16 mouse cellular contexts compared by ENCODE assay signal in the genomic region with DNA sequence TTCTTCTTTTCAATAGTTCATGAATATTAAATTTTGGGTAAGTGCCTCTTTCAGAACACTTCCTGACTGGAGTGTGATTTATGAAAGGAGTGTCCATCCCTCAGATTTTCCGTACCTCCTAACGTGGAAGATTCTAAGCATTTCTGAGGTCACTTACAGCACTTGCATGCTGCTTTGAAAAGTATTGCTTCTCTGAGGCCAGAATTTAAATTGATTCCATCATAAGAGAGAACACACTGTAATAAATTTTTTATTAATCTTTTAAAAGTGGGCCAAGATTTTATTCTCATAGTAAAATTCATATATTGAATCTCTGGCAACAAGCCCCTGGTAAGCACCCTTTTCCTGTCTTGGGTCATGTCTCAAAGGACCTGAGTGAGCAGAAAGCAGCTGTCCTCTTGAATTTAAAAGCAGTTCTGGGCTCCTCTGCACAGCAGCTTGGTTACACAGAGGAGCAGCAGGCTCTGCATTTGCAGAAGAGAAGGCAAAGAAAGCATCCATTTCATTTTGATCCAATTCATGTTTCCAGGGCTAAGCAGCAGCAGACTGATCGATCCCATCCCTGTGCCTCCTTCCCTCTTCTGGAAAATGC. TPM values are rescaled to one million over a fixed set of nuclear protein-coding genes. Genes with fewer than 3 reads are reported as not detected.
A peak's percentile ranks its signal among the peaks of the same experiment; 100 is the strongest.
DNase-seq lines count a peak whose midpoint lies in the region; ATAC-seq lines count a peak whose summit lies in the region.
"Had no signal": no experiment of that assay in that cellular context is flagged by ENCODE, and none has a peak within 500 bp of the region (broad histone marks: within the 10 kb centered on the region; RNA-seq: fewer than 3 reads in every experiment).

No protein-coding gene starts in this region.

- H3K27me3 ChIP-seq in embryonic facial prominence, embryonic 14.5 days (replicated peaks; ENCODE audit: control insufficient read depth, insufficient read depth, low read length) = no peaks in the 10 kb centered on the region
- no peaks in the 10 kb centered on the region for H3K27me3 ChIP-seq in embryonic facial prominence, embryonic 10.5 days (replicated peaks; ENCODE audit: low read depth, poor library complexity, severe bottlenecking)
- H3K27me3 ChIP-seq in hindbrain, embryonic 15.5 days = no peaks in the 10 kb centered on the region
- H3K27me3 ChIP-seq in hindbrain, embryonic 13.5 days = no peaks in the 10 kb centered on the region
- H3K27me3 ChIP-seq in limb, embryonic 12.5 days = no peaks in the 10 kb centered on the region
- no peaks in the 10 kb centered on the region for H3K27me3 ChIP-seq in limb, embryonic 10.5 days (ENCODE audit: low read depth, poor library complexity, severe bottlenecking)
- no peaks in the 10 kb centered on the region for H3K27me3 ChIP-seq in limb, embryonic 13.5 days
- H3K27me3 ChIP-seq: neural tube, embryonic 13.5 days had no signal

- peak; percentile 56 for DNase-seq in embryonic facial prominence, embryonic 14.5 days (ENCODE audit: low spot score)
- no peak for DNase-seq in embryonic facial prominence, embryonic 10.5 days (ENCODE audit: low spot score)
- no peak for DNase-seq in limb, embryonic 10.5 days (ENCODE audit: low spot score)
- DNase-seq in left cerebral cortex, postnatal 4 days = no peak
- DNase-seq: adrenal gland, adult 8-10 months; cerebellum, adult 9-10 months; lung, embryonic 14.5 days had no signal

- no peak for ATAC-seq in embryonic facial prominence, embryonic 14.5 days (ENCODE audit: low read depth)
- no peak for ATAC-seq in hindbrain, embryonic 15.5 days (ENCODE audit: low FRiP score, low read depth)
- no peak for ATAC-seq in hindbrain, embryonic 13.5 days (ENCODE audit: low FRiP score)
- ATAC-seq in limb, embryonic 12.5 days (ENCODE audit: insufficient number of reproducible peaks, insufficient read depth, low FRiP score, low TSS enrichment, low read depth) = no peak
- ATAC-seq in limb, embryonic 13.5 days (ENCODE audit: low FRiP score, low read depth) = peak; percentile 87
- ATAC-seq: forebrain, embryonic 14.5 days; midbrain, embryonic 16.5 days had no signal

- no peak overlapping the region for H3K4me2 ChIP-seq in embryonic facial prominence, embryonic 14.5 days (ENCODE audit: low read depth, low read length)
- H3K4me2 ChIP-seq in hindbrain, embryonic 15.5 days = no peak overlapping the region
- no peak overlapping the region for H3K4me2 ChIP-seq in hindbrain, embryonic 13.5 days
- H3K4me2 ChIP-seq in limb, embryonic 12.5 days = no peak overlapping the region
- 0 out of 2 replicates have a peak overlapping the region, but pooled peaks have one; percentile 7 for H3K4me2 ChIP-seq in limb, embryonic 13.5 days (replicated peaks)
- H3K4me2 ChIP-seq: liver, embryonic 11.5 days; lung, embryonic 14.5 days; neural tube, embryonic 13.5 days had no signal

- H3K9me3 ChIP-seq in embryonic facial prominence, embryonic 14.5 days (ENCODE audit: control insufficient read depth, low read length) = no peaks in the 10 kb centered on the region
- H3K9me3 ChIP-seq in embryonic facial prominence, embryonic 10.5 days = no peaks in the 10 kb centered on the region
- H3K9me3 ChIP-seq in hindbrain, embryonic 15.5 days = no peaks in the 10 kb centered on the region
- H3K9me3 ChIP-seq in hindbrain, embryonic 13.5 days = no peaks in the 10 kb centered on the region
- no peaks in the 10 kb centered on the region for H3K9me3 ChIP-seq in limb, embryonic 12.5 days
- no peaks in the 10 kb centered on the region for H3K9me3 ChIP-seq in limb, embryonic 10.5 days (replicated peaks)
- H3K9me3 ChIP-seq in limb, embryonic 13.5 days = no peaks in the 10 kb centered on the region
- H3K9me3 ChIP-seq: neural tube, embryonic 13.5 days had no signal

- H3K9ac ChIP-seq in embryonic facial prominence, embryonic 14.5 days (ENCODE audit: low read depth, low read length) = no peak overlapping the region
- H3K9ac ChIP-seq in hindbrain, embryonic 15.5 days = no peak overlapping the region
- H3K9ac ChIP-seq in hindbrain, embryonic 13.5 days = no peak overlapping the region
- H3K9ac ChIP-seq in limb, embryonic 12.5 days (replicated peaks) = no peak overlapping the region
- no peak overlapping the region for H3K9ac ChIP-seq in limb, embryonic 13.5 days
- H3K9ac ChIP-seq: lung, embryonic 14.5 days; neural tube, embryonic 13.5 days had no signal

- no peak overlapping the region for H3K27ac ChIP-seq in embryonic facial prominence, embryonic 14.5 days (replicated peaks; ENCODE audit: low read depth, low read length)
- no peak overlapping the region for H3K27ac ChIP-seq in embryonic facial prominence, embryonic 10.5 days (replicated peaks)
- H3K27ac ChIP-seq in hindbrain, embryonic 15.5 days (replicated peaks) = 0 out of 2 replicates have a peak overlapping the region, but pooled peaks have one; percentile 1
- no peak overlapping the region for H3K27ac ChIP-seq in hindbrain, embryonic 13.5 days
- H3K27ac ChIP-seq in limb, embryonic 12.5 days = peak overlapping the region; percentile 54; the same call in 1 of the 2 replicates
- H3K27ac ChIP-seq in limb, embryonic 10.5 days = no peak overlapping the region
- 0 out of 2 replicates have a peak overlapping the region, but pooled peaks have one; percentile 16 for H3K27ac ChIP-seq in limb, embryonic 13.5 days
- H3K27ac ChIP-seq: macrophage; neural tube, embryonic 13.5 days had no signal

- no peak overlapping the region for H3K4me3 ChIP-seq in embryonic facial prominence, embryonic 14.5 days (ENCODE audit: low read depth, low read length)
- no peak overlapping the region for H3K4me3 ChIP-seq in embryonic facial prominence, embryonic 10.5 days
- H3K4me3 ChIP-seq in hindbrain, embryonic 15.5 days = no peak overlapping the region
- no peak overlapping the region for H3K4me3 ChIP-seq in hindbrain, embryonic 13.5 days
- no peak overlapping the region for H3K4me3 ChIP-seq in limb, embryonic 12.5 days (replicated peaks)
- no peak overlapping the region for H3K4me3 ChIP-seq in limb, embryonic 10.5 days
- H3K4me3 ChIP-seq in limb, embryonic 13.5 days = no peak overlapping the region
- H3K4me3 ChIP-seq: neural tube, embryonic 13.5 days had no signal

- intact Hi-C loops in left cerebral cortex, postnatal 4 days (cut with DNase I) = no loop called here

- WGBS in embryonic facial prominence, embryonic 14.5 days = 58% methylated on average over 3 of the region's 3 CpGs
- WGBS in embryonic facial prominence, embryonic 10.5 days = 83% methylated on average over 3 of the region's 3 CpGs
- WGBS in hindbrain, embryonic 15.5 days = 78% methylated on average over 3 of the region's 3 CpGs
- WGBS in hindbrain, embryonic 13.5 days = 71% methylated on average over 3 of the region's 3 CpGs
- 61% methylated on average over 3 of the region's 3 CpGs for WGBS in limb, embryonic 12.5 days
- 90% methylated on average over 3 of the region's 3 CpGs for WGBS in limb, embryonic 10.5 days
- 31% methylated on average over 3 of the region's 3 CpGs for WGBS in limb, embryonic 13.5 days

- H3K4me1 ChIP-seq in embryonic facial prominence, embryonic 14.5 days (ENCODE audit: control insufficient read depth, insufficient read depth, low read length) = no peaks in the 10 kb centered on the region
- no peaks in the 10 kb centered on the region for H3K4me1 ChIP-seq in embryonic facial prominence, embryonic 10.5 days
- H3K4me1 ChIP-seq in hindbrain, embryonic 15.5 days (replicated peaks) = no peaks in the 10 kb centered on the region
- H3K4me1 ChIP-seq in hindbrain, embryonic 13.5 days (replicated peaks) = no peaks in the 10 kb centered on the region
- H3K4me1 ChIP-seq in limb, embryonic 12.5 days (replicated peaks) = peaks cover 12% of the 10 kb centered on the region; the same call in 1 of the 2 replicates
- no peaks in the 10 kb centered on the region for H3K4me1 ChIP-seq in limb, embryonic 10.5 days
- peaks cover 9% of the 10 kb centered on the region; the same call in 1 of the 2 replicates for H3K4me1 ChIP-seq in limb, embryonic 13.5 days
- H3K4me1 ChIP-seq: neural tube, embryonic 13.5 days had no signal

- H3K36me3 ChIP-seq in embryonic facial prominence, embryonic 14.5 days (ENCODE audit: control insufficient read depth, insufficient read depth, low read length) = no peaks in the 10 kb centered on the region
- no peaks in the 10 kb centered on the region for H3K36me3 ChIP-seq in embryonic facial prominence, embryonic 10.5 days (replicated peaks)
- no peaks in the 10 kb centered on the region for H3K36me3 ChIP-seq in hindbrain, embryonic 15.5 days
- no peaks in the 10 kb centered on the region for H3K36me3 ChIP-seq in hindbrain, embryonic 13.5 days
- H3K36me3 ChIP-seq in limb, embryonic 12.5 days = no peaks in the 10 kb centered on the region
- no peaks in the 10 kb centered on the region for H3K36me3 ChIP-seq in limb, embryonic 10.5 days
- no peaks in the 10 kb centered on the region for H3K36me3 ChIP-seq in limb, embryonic 13.5 days
- H3K36me3 ChIP-seq: neural tube, embryonic 13.5 days had no signal

RNA-seq across cellular contexts. Expression of gene Ghr, which starts 46.9 kb away (rescaled TPM):
- 59.1 and 64.8 TPM in 2 replicates for polyA plus RNA-seq in embryonic facial prominence, embryonic 14.5 days (2014; fragmentation: Nextera tagmentation; extraction: Ambion mirVana)
- polyA plus RNA-seq in embryonic facial prominence, embryonic 10.5 days (2016; fragmentation: Nextera tagmentation; extraction: Ambion mirVana) = 11.3 and 12.7 TPM in 2 replicates
- polyA plus RNA-seq in hindbrain, embryonic 15.5 days (2015; fragmentation: Nextera tagmentation; extraction: Ambion mirVana) = 9.1 and 9.7 TPM in 2 replicates
- 11.0 and 11.6 TPM in 2 replicates for polyA plus RNA-seq in hindbrain, embryonic 13.5 days (2015; fragmentation: Nextera tagmentation; extraction: Ambion mirVana)
- 35.8 and 44.8 TPM in 2 replicates for polyA plus RNA-seq in limb, embryonic 12.5 days (2016; fragmentation: Nextera tagmentation; extraction: Ambion mirVana)
- 12.9 and 18.1 TPM in 2 replicates for polyA plus RNA-seq in limb, embryonic 10.5 days (2016; fragmentation: Nextera tagmentation; extraction: Ambion mirVana)
- 65.3 and 68.5 TPM in 2 replicates for polyA plus RNA-seq in limb, embryonic 13.5 days (2015; fragmentation: Nextera tagmentation; extraction: Ambion mirVana)
- 10 to 100 TPM; 10.3 to 10.4 TPM for total RNA-seq in left cerebral cortex, postnatal 4 days (2021)
- polyA plus RNA-seq: macrophage had no signal

Comparison
In these comparisons a context has a peak if more than half of its experiments do, and no peak if none do; other contexts are left out.
1. H3K27ac ChIP-seq: peak in hindbrain, embryonic 15.5 days (single experiment), limb, embryonic 12.5 days (single experiment) and limb, embryonic 13.5 days (single experiment); none in embryonic facial prominence, embryonic 14.5 days (single experiment), embryonic facial prominence, embryonic 10.5 days (single experiment), hindbrain, embryonic 13.5 days (single experiment) and limb, embryonic 10.5 days (single experiment).